Mouse (Mus musculus) G1E (cell line): ENCODE results near the gene Pcca.

Experiments used
- CTCF ChIP-seq: IDR thresholded peaks from 2 replicates; pipeline ENCODE4 v1.5.1; 2012; ENCODE audit warnings: low read depth, low read length, inconsistent platforms, mixed read lengths
- GATA1 ChIP-seq: IDR thresholded peaks from 2 replicates; pipeline ENCODE4 v1.6.1; 2012; ENCODE audit warnings: borderline replicate concordance, low read length, inconsistent platforms, mixed read lengths
- GATA2 ChIP-seq: IDR thresholded peaks from 2 replicates; pipeline ENCODE4 v1.6.1; 2012; ENCODE audit warnings: low read depth, low read length, inconsistent platforms, borderline replicate concordance
- POLR2AphosphoS5 ChIP-seq: IDR thresholded peaks from 2 replicates; pipeline ENCODE4 v1.6.1; 2012; ENCODE audit warnings: low read depth, low read length, inconsistent platforms; ENCODE audit not compliant: insufficient replicate concordance
- TAL1 ChIP-seq: conservative IDR thresholded peaks from 2 replicates; pipeline ENCODE4 v1.6.1; 2012; ENCODE audit warnings: low read depth, low read length, inconsistent platforms, mixed read lengths

DNA sequence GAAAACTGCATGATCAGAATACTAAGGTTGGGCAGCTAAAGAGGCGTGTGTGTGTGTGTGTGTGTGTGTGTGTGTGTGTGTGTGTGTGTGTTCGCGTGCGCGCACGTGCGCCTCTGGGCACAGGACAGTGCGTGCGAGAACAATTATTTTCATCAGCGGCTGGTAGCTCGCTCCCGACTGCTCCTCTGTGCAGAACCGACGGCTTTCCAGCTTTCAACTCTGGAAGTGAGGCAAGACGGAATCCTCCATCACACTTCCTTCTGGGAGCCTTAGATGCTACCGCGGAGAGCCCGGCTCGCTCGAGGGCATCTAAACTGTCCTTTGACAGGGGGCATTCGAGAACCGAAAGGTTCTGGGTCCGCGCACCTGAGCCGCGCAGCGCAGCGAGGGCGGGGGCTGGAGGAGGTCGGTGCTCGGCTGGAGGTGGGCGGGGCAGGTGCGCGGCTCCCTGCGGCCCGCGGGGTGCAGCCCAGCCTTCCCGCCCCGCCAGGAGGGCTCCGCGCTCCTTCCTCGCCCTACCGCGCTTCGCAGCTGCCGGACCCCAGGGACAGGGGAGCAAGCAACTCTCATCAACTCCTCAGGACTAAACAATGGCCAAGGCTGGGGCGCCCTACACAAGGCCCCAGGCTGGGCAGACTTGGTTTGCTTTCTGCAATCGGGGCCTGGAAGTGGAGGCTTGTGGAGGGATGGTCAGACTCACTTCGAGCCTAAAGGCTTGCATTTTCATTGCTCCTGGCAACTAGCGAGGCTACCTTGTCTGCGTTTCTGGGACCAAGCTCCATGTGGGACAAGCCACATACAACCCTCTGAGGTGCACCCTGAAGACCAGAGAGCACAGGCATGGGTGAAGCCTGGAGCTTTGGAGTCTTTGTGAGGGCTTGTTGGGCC lies 43.4 kb upstream of the Pcca start, which contains the start of gene Gm10837:
- TF ChIP-seq CTCF (no peak), GATA1 (no peak), GATA2 (no peak), TAL1 (no peak), POLR2AphosphoS5 (no peak)
